Mouse (Mus musculus) neural tube, embryonic 14.5 days (tissue): ENCODE measurements around the gene Fkbp3. TPM values are rescaled to one million over a fixed set of nuclear protein-coding genes. Genes with fewer than 3 reads are reported as not detected.
A peak's percentile ranks its signal among the peaks of the same experiment; 100 is the strongest.

Source experiments
- ATAC-seq: fragments of 200-750 bp; cut with Nextera tagmentation; 2 replicates; pipeline ENCODE4 v1.8.0; 2017; ENCODE audit warnings: low read depth, mild to moderate bottlenecking, moderate TSS enrichment, moderate library complexity
- H3K27ac ChIP-seq: fragments of 300-500 bp; sonication (generic); 2 replicates; pipeline ENCODE4 v1.5.1; 2014; ENCODE audit warnings: low read depth, mild to moderate bottlenecking, control low read depth, low read length, moderate library complexity, mixed read lengths
- H3K27me3 ChIP-seq: fragments of 300-500 bp; sonication (generic); 2 replicates; pipeline ENCODE4 v1.6.1; 2014; ENCODE audit warnings: low read length; ENCODE audit not compliant: control insufficient read depth, insufficient read depth
- H3K36me3 ChIP-seq: fragments of 300-500 bp; sonication (generic); 2 replicates; pipeline ENCODE4 v1.6.1; 2014; ENCODE audit warnings: low read length, mixed read lengths; ENCODE audit not compliant: control insufficient read depth, insufficient read depth
- H3K4me1 ChIP-seq: fragments of 300-500 bp; sonication (generic); 2 replicates; pipeline ENCODE4 v1.6.1; 2014; ENCODE audit warnings: low read length; ENCODE audit not compliant: control insufficient read depth, insufficient read depth
- H3K4me2 ChIP-seq: fragments of 300-500 bp; sonication (generic); 2 replicates; pipeline ENCODE4 v1.6.1; 2014; ENCODE audit warnings: mild to moderate bottlenecking, low read depth, low read length, control low read depth
- H3K4me3 ChIP-seq: fragments of 300-500 bp; sonication (generic); 2 replicates; pipeline ENCODE4 v1.5.1; 2014; ENCODE audit warnings: low read depth, low read length, control low read depth, mixed read lengths
- H3K9ac ChIP-seq: fragments of 300-500 bp; sonication (generic); replicated peaks from 2 replicates; pipeline ENCODE4 v1.6.1; 2014; ENCODE audit warnings: low read depth, mild to moderate bottlenecking, control low read depth, low read length, mixed read lengths
- H3K9me3 ChIP-seq: fragments of 300-500 bp; sonication (generic); 2 replicates; pipeline ENCODE4 v1.6.1; 2016; ENCODE audit warnings: low read length; ENCODE audit not compliant: control insufficient read depth
- WGBS: fragments of 180-500 bp; shearing (Covaris S2); extraction: QIAGEN DNeasy Blood & Tissue Kit; methylation state at CpG from one replicate; pipeline ENCODE4 v1.1.7; 2014; 5-methylcytosine and 5-hydroxymethylcytosine counted together
- polyA plus RNA-seq: library from polyadenylated mRNA; unstranded; fragments of >200 nt; fragmentation: Nextera tagmentation; extraction: Ambion mirVana; gene quantifications from 2 replicates; pipeline ENCODE4 v1.2.1, GENCODE M21; 2014

Fkbp3 gene
- polyA plus RNA-seq, 1 experiment from 2014 or later = 397 TPM

DNA sequence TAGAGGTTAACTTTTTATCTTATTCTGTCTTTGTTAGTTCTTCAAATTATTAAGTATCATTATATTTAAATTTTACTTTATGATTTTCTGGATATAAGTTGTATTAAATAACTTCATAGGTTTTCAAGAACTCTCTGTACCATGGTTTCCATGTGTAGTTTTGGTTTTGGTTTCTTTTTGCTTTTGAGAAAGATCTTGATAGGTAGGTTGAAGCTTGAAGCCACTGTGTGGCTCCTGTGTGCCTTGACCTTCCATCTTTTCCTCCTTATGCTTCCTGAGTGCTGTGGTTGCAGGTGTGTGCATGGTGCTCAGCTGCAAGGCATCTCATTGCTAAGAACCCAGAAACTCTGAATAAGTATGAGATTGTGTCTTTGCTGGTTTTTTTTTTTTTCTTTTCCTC lies 25.0 kb downstream of the Fkbp3 start:
- H3K4me2 ChIP-seq = no peak overlapping the region
- H3K27me3 ChIP-seq = no peaks in the 10 kb centered on the region
- H3K9me3 ChIP-seq = no peaks in the 10 kb centered on the region
- H3K27ac ChIP-seq = no peak overlapping the region
- H3K4me3 ChIP-seq = no peak overlapping the region
- ATAC-seq = no peak
- H3K9ac ChIP-seq = no peak overlapping the region
- H3K36me3 ChIP-seq = peaks cover 10% of the 10 kb centered on the region
- no peaks in the 10 kb centered on the region for H3K4me1 ChIP-seq

- Histone ChIP-seq H3K27me3 (no peaks in the 10 kb centered on the region), H3K27ac (no peak overlapping the region), H3K36me3 (no peaks in the 10 kb centered on the region), H3K9ac (no peak overlapping the region), H3K4me3 (peak overlapping the region; percentile 98), H3K9me3 (no peaks in the 10 kb centered on the region), H3K4me1 (peaks cover 21% of the 10 kb centered on the region), H3K4me2 (peak overlapping the region; percentile 55)
- 24% methylated on average over 4 of the region's 4 CpGs for WGBS
- no peak for ATAC-seq
Observed at GRCm38 (mm10) chr12:65037546-65037937, 36.3 kb downstream of the Fkbp3 start.

DNA sequence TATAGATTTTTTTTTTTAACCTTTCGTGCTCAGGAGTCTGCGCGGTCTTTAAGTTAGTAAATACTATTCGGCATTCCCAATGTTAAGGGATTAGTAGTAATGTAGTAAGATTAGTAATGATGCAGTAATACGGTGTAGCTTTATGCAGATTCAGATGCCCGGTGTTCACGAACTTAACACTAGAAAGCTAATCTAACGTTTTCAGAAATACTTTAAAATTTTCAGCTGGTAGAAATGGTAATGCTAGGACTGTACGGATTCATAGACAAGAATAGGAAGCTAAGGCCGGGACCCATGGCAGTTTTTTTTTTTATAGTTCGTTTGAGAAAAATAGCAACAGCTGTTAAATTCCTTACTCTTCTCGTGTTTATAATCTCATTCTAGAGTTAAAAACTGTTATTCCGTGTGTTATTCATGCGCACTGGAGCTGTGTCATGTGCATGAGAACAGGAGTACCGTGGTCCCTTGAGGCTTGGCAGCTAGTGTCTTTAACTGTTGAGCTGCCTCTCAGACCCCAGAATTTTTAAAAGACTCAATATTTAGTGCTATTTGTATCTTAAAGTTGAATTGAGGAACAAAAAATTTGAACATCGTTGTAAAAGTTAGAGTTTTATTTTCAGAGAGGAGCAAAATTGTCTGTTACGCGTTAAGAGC lies 36.8 kb downstream of the Fkbp3 start:
- 18% methylated on average over 18 of the region's 18 CpGs for WGBS
- Histone ChIP-seq H3K27me3 (no peaks in the 10 kb centered on the region), H3K9me3 (no peaks in the 10 kb centered on the region), H3K9ac (peak overlapping the region; percentile 91; the same call in 1 of the 2 replicates), H3K4me3 (peak overlapping the region; percentile 98), H3K4me2 (peak overlapping the region; percentile 55), H3K36me3 (no peaks in the 10 kb centered on the region), H3K4me1 (peaks cover 21% of the 10 kb centered on the region), H3K27ac (no peak overlapping the region)
- ATAC-seq = peak; percentile 10; the same call in 1 of the 2 replicates

GRCm38 (mm10) chr12:65036190-65036870 lies 37.5 kb downstream of the Fkbp3 start, which contains the start of gene Prpf39:
TSS of gene Prpf39 (plus strand) at chr12:65036333.
- Histone ChIP-seq H3K9ac (peak within 1 kb of the TSS; percentile 91), H3K27me3 (no peaks in the 10 kb centered on the region), H3K27ac (peak within 1 kb of the TSS; percentile 68), H3K4me1 (peaks cover 21% of the 10 kb centered on the region), H3K9me3 (no peaks in the 10 kb centered on the region), H3K4me3 (peak within 1 kb of the TSS; percentile 98), H3K36me3 (no peaks in the 10 kb centered on the region), H3K4me2 (peak within 1 kb of the TSS; percentile 55)
- under 1% methylated on average over 62 of the region's 65 CpGs for WGBS
- ATAC-seq = peak; percentile 96

- H3K4me2 ChIP-seq = peak overlapping the region; percentile 55
- no peaks in the 10 kb centered on the region for H3K27me3 ChIP-seq
- H3K4me3 ChIP-seq = peak overlapping the region; percentile 98
- H3K4me1 ChIP-seq = peaks cover 21% of the 10 kb centered on the region
- H3K36me3 ChIP-seq = no peaks in the 10 kb centered on the region
- 47% methylated on average over 8 of the region's 8 CpGs for WGBS
- H3K9ac ChIP-seq = peak overlapping the region; percentile 91; the same call in 1 of the 2 replicates
- H3K27ac ChIP-seq = no peak overlapping the region
- no peaks in the 10 kb centered on the region for H3K9me3 ChIP-seq
- ATAC-seq = no peak
Observed at GRCm38 (mm10) chr12:65035839-65036189, 38.0 kb downstream of the Fkbp3 start.

- no peaks in the 10 kb centered on the region for H3K9me3 ChIP-seq
- no peaks in the 10 kb centered on the region for H3K4me1 ChIP-seq
- 96% methylated on average over 6 of the region's 6 CpGs for WGBS
- no peak overlapping the region for H3K4me2 ChIP-seq
- no peak overlapping the region for H3K4me3 ChIP-seq
- H3K9ac ChIP-seq = no peak overlapping the region
- no peak for ATAC-seq
- H3K27ac ChIP-seq = no peak overlapping the region
- 0 out of 2 replicates have a peak, but pooled peaks cover 4% of the 10 kb centered on the region for H3K36me3 ChIP-seq
- no peaks in the 10 kb centered on the region for H3K27me3 ChIP-seq
Observed at GRCm38 (mm10) chr12:65022842-65023241, 51.0 kb downstream of the Fkbp3 start.

Other genes with a start within 250 kb of the Fkbp3 start
- 4.4 and 5.1 TPM in 2 replicates for gene Gm527, start 156.1 kb downstream of the Fkbp3 start, polyA plus RNA-seq
- 38.0 and 39.7 TPM in 2 replicates for gene Klhl28, start 108.5 kb downstream of the Fkbp3 start, polyA plus RNA-seq
- gene Togaram1, start 108.2 kb downstream of the Fkbp3 start, polyA plus RNA-seq = 27.8 and 31.7 TPM in 2 replicates
- 61.3 and 64.4 TPM in 2 replicates for gene Prpf39, start 37.7 kb downstream of the Fkbp3 start, polyA plus RNA-seq
- 9.3 and 11.4 TPM in 2 replicates for gene Fancm, start 1.6 kb upstream of the Fkbp3 start, polyA plus RNA-seq
- 5.4 and 7.6 TPM in 2 replicates for gene Mis18bp1, start 98.6 kb upstream of the Fkbp3 start, polyA plus RNA-seq
- not detected in 2 replicates for gene Wdr20rt, start 151.5 kb upstream of the Fkbp3 start, polyA plus RNA-seq